Mouse (Mus musculus): ENCODE measurements at regions not wholly inside any gene's neighbourhood (a gene's known extent, or its start where the extent isn't known, plus 50 kb on each side); places are given as distances from the start of the nearest gene placed in this dataset.

- no peak for DNase-seq (ENCODE audit: low spot score)
Measured at GRCm38 (mm10) chr13:39127942-39128341, 167.3 kb upstream of the Slc35b3 start.

- DNase-seq (ENCODE audit: low spot score): no peak
Measured at GRCm38 (mm10) chr13:39092058-39092457, 131.4 kb upstream of the Slc35b3 start.

- DNase-seq (ENCODE audit: low spot score): no peak
Measured at GRCm38 (mm10) chr13:39084544-39084943, 123.9 kb upstream of the Slc35b3 start.

- no peak for DNase-seq (ENCODE audit: low spot score)
Measured at GRCm38 (mm10) chr13:39074211-39074610, 113.5 kb upstream of the Slc35b3 start.

GRCm38 (mm10) chr13:39032263-39032662 is 71.6 kb upstream of the Slc35b3 start:
- DNase-seq (ENCODE audit: low spot score): no peak

GRCm38 (mm10) chr13:39020168-39020567 is 59.5 kb upstream of the Slc35b3 start:
- no peak for DNase-seq (ENCODE audit: low spot score)

- DNase-seq (ENCODE audit: low spot score): peak; percentile 72
Measured at GRCm38 (mm10) chr13:39011696-39012095, 51.0 kb upstream of the Slc35b3 start.
